Mouse (Mus musculus) bone marrow macrophage, adult 2 months (primary cell): ENCODE measurements around the gene Gm20388. TPM values are rescaled to one million over a fixed set of nuclear protein-coding genes. Genes with fewer than 3 reads are reported as not detected.
"Not testable (repeated sequence)": the region's sequence is repeated elsewhere in the genome, so short reads cannot be mapped to it uniquely, and the experiment has no call there.

Experiments used
- H3K27ac ChIP-seq: 2 replicates; pipeline ENCODE4 v1.5.1; 2012; ENCODE audit warnings: low read depth, low read length; ENCODE audit not compliant: insufficient read depth
- H3K4me1 ChIP-seq: 2 replicates; pipeline ENCODE4 v1.6.1; 2012; ENCODE audit warnings: low read length; ENCODE audit not compliant: control insufficient read depth, insufficient read depth
- H3K4me3 ChIP-seq: 2 replicates; pipeline ENCODE4 v1.5.1; 2012; ENCODE audit warnings: mild to moderate bottlenecking, low read length, moderate library complexity; ENCODE audit not compliant: insufficient read depth
- CTCF ChIP-seq: IDR thresholded peaks from 2 replicates; pipeline ENCODE4 v1.5.1; 2012; ENCODE audit warnings: low read depth, mild to moderate bottlenecking, low read length, moderate library complexity
- POLR2A ChIP-seq: IDR thresholded peaks from 2 replicates; pipeline ENCODE4 v1.6.1; 2012; ENCODE audit warnings: mild to moderate bottlenecking, low read depth, low read length, borderline replicate concordance
- polyA plus RNA-seq: library from polyadenylated mRNA; stranded (reverse); fragments of >200 nt; gene quantifications from 2 replicates; pipeline ENCODE4 v1.2.4, GENCODE M21; 2012; ENCODE audit not compliant: missing spikeins, insufficient read depth, insufficient read length

Gm20388 gene
- polyA plus RNA-seq, 1 experiment = 32.7 TPM

DNA sequence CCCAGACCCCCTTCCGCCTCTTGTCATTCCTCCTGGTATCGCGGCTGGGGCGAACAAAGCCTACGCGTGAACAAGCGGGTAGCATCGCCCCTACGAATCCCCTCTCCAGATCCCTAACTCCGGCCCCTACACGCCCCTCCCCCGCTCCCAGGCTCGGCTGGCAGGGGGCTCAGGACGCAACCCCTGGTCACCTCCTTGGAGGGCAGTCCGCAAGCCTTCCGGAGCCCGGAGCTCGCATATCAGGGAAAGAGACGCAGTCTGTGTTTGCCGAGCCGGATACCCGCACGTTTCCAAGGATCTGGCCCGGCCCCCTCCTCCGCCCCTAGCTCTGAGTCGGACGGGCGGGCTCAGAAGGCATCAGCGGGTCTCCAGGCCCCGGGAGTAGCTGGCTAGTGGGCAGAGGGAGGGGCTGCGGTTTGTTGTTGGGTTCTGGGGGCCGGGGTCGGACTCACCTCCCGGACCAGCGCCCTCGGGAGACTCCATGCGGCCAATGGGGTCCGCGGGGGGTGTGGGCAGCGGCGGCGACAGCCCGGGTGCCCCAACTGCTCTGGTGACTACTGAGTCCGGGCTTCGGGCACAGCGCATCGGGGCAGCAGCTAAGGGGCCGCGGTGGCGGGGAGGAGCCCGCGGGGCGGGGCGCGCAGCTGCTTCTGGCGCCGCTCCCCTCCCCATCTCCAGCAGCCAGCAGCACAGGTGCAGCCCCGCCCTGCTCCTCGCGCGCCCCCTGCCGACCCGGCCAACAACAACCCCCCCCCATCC, 3604.3 kb downstream of the Gm20388 start, which contains the start of gene Dbndd1:
Dbndd1 (minus strand) TSS at position 683 of the 759 bp plus-strand sequence.
- Histone ChIP-seq H3K4me3 (peak within 1 kb of the TSS; percentile 42), H3K4me1 (peaks cover 5% of the 10 kb centered on the region), H3K27ac (no peak within 1 kb of the TSS)
- no peak for TF ChIP-seq POLR2A
- no peak for TF ChIP-seq CTCF

- no peak overlapping the region for H3K4me3 ChIP-seq
- no peak for TF ChIP-seq POLR2A
- TF ChIP-seq CTCF = no peak
- H3K27ac ChIP-seq = no peak overlapping the region
Observed at GRCm38 (mm10) chr8:123515540-123515897, 3604.9 kb downstream of the Gm20388 start.

GRCm38 (mm10) chr8:123516596-123516995, 3606.0 kb downstream of the Gm20388 start:
- H3K27ac ChIP-seq = no peak overlapping the region
- H3K4me1 ChIP-seq = peaks cover 5% of the 10 kb centered on the region
- TF ChIP-seq CTCF (no peak), POLR2A (no peak)

More at GRCm38 (mm10) chr8:123515540-123515897, 3604.9 kb downstream of the Gm20388 start:
- H3K4me1 ChIP-seq = peaks cover 5% of the 10 kb centered on the region

GRCm38 (mm10) chr8:123518172-123518571, 3607.5 kb downstream of the Gm20388 start:
- no peak overlapping the region for H3K27ac ChIP-seq
- no peak for TF ChIP-seq CTCF
- no peak for TF ChIP-seq POLR2A
- H3K4me3 ChIP-seq = peak overlapping the region; percentile 41; the same call in 1 of the 2 replicates
- H3K4me1 ChIP-seq = peaks cover 5% of the 10 kb centered on the region

More at GRCm38 (mm10) chr8:123516596-123516995, 3606.0 kb downstream of the Gm20388 start:
- no peak overlapping the region for H3K4me3 ChIP-seq

DNA sequence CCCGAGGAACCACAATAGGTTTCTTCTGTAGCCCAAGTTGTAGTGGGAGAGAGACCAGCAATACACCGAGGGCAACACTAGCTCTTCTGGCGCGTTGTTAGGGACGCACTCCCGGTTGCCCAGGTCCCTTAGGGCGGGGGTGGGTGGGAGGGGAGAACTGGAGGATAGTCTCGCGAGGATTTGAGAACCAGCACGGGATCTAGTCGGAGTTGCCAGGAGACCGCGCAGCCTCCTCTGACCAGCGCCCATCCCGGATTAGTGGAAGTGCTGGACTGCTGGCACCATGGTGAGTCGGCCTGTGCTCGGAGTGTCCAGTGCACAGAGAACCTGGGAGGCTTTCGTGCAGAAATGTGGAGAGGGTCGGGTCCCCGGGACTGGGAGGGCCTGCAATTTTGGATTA, 3608.0 kb downstream of the Gm20388 start, which contains the start of gene Gas8:
Gas8 (plus strand) TSS at position 168 of the 400 bp plus-strand sequence.
- TF ChIP-seq CTCF (no peak), POLR2A (no peak)
- peaks cover 5% of the 10 kb centered on the region for H3K4me1 ChIP-seq
- H3K4me3 ChIP-seq = peak within 1 kb of the TSS; percentile 94
- no peak within 1 kb of the TSS for H3K27ac ChIP-seq

DNA sequence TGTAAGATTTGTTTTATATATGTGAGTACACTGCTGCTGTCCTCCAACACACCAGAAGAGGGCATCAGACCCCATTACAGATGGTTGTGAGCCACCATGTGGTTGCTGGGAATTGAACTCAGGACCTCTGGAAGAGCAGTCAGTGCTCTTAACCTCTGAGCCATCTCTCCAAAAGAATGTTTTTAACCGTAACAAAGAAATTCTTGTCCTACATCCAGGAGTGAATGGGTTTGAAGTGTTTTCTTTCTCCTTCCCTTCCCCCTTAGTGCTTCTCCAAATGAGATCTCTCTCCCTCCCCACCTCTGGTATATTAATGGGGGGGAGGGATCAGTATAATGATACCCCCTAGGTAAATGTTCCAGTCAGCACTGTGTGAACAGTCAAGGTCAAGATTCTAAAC, 3609.4 kb downstream of the Gm20388 start:
- not testable (repeated sequence) for H3K27ac ChIP-seq, H3K4me3 ChIP-seq, H3K4me1 ChIP-seq

GRCm38 (mm10) chr8:123527720-123528489, 3617.3 kb downstream of the Gm20388 start:
- peaks cover 8% of the 10 kb centered on the region for H3K4me1 ChIP-seq
- no peak overlapping the region for H3K27ac ChIP-seq
- no peak overlapping the region for H3K4me3 ChIP-seq
- TF ChIP-seq POLR2A = no peak

DNA sequence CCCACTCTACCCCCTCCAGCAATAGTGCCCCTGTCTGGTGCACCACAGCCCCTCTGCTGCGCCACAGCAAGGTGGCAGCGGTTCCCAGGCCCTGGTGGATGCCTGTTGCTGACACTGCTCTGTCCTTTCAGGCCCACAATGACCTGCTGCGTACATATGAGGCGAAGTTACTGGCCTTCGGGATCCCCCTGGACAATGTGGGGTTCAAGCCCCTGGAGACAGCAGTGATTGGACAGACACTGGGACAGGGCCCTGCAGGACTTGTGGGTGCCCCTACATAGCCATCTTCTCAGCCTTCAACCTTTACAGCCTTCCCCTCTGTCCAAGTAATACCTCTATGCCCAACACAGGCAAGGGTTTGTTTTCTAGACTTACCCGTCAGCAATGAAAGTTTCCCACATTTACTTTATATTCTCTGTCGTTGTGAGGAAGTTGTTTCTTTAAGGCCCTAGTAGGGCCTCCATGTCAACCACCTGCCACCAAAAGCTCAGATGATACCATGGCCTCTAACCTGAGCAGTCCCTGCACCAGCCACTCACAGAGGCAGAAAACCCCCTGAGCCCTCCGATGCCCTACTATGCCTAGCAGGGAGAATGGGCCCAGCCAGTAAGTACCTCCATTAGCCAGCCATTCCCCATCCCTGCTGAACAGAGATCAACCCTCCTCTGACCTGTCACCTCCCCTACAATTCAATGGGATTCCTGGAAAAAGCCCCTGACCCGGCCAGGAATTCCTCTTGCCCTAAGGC, 3625.8 kb downstream of the Gm20388 start:
- no peak overlapping the region for H3K4me3 ChIP-seq
- no peak for TF ChIP-seq POLR2A
- no peak for TF ChIP-seq CTCF
- no peaks in the 10 kb centered on the region for H3K4me1 ChIP-seq
- no peak overlapping the region for H3K27ac ChIP-seq

- H3K27ac ChIP-seq = no peak overlapping the region
- TF ChIP-seq POLR2A (no peak), CTCF (no peak)
- no peak overlapping the region for H3K4me3 ChIP-seq
- H3K4me1 ChIP-seq = no peaks in the 10 kb centered on the region
Observed at GRCm38 (mm10) chr8:123536990-123537380, 3626.3 kb downstream of the Gm20388 start.

GRCm38 (mm10) chr8:123537641-123538040, 3627.0 kb downstream of the Gm20388 start:
- not testable (repeated sequence) for H3K4me1 ChIP-seq, H3K27ac ChIP-seq, H3K4me3 ChIP-seq

DNA sequence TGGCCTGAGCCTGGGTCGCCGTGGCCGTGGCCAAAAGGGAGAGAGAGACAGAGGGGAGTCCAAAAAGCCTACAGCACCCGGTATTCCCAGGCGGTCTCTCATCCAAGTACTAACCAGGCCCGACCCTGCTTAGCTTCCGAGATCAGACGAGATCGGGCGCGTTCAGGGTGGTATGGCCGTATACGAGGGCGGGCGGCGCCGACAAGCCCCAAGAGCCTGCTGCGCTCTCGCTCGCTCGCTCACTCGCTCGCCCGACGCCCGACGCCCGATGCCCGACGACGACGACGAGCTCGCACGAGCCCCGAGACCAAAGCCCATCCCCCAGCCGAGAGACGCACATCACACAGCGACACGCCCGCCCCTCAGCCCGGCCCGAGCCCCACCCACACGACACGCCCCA, 3653.6 kb downstream of the Gm20388 start:
- not testable (repeated sequence) for H3K4me3 ChIP-seq, H3K27ac ChIP-seq, H3K4me1 ChIP-seq

GRCm38 (mm10) chr8:123575386-123575785, 3664.7 kb downstream of the Gm20388 start:
- H3K4me3 ChIP-seq, H3K4me1 ChIP-seq, H3K27ac ChIP-seq: not testable (repeated sequence)

DNA sequence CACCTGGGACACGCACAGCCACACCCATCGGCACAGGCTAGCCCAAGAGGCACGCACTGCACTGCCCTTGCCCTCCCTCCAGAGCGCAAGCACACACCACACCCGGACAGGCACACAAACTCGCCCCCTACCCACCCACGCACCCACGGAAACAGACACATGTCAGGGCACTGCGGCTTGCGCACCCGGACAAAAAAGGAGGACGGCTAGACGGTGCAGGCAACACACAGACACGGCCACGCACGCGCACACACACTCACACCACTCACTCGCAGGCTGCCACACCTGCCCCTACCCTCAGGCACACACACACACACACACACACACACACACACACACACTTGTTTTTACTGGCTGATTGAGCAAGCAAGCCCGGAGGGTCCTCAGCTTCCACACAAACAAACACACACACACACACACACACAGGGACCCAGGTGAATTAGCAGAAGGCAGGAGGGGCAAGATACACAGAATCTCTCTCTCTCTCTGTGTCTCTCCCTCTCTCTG, 3690.1 kb downstream of the Gm20388 start:
- not testable (repeated sequence) for H3K4me1 ChIP-seq, H3K4me3 ChIP-seq, H3K27ac ChIP-seq
